Mouse (Mus musculus): ENCODE measurements around the gene Cd80. TPM values are rescaled to one million over a fixed set of nuclear protein-coding genes. Genes with fewer than 3 reads are reported as not detected.

The Cd80 gene
- polyA plus RNA-seq, 1 experiment from 2014 or later, result 0.74 TPM

- Histone ChIP-seq H3K9me3 (ENCODE audit: control insufficient read depth, low read length) (no peaks in the 10 kb centered on the region), H3K27me3 (ENCODE audit: control insufficient read depth, insufficient read depth, low read length) (no peaks in the 10 kb centered on the region), H3K4me1 (ENCODE audit: control insufficient read depth, insufficient read depth, low read length) (no peaks in the 10 kb centered on the region), H3K36me3 (ENCODE audit: control insufficient read depth, insufficient read depth, low read length) (no peaks in the 10 kb centered on the region), H3K27ac (ENCODE audit: low read depth, low read length) (no peak within 1 kb of the TSS), H3K4me2 (ENCODE audit: low read depth, low read length) (no peak within 1 kb of the TSS), H3K4me3 (ENCODE audit: low read depth, low read length) (no peak within 1 kb of the TSS), H3K9ac (replicated peaks; ENCODE audit: low read depth, low read length) (no peak within 1 kb of the TSS)
- no peak for ATAC-seq (ENCODE audit: low read depth)
- WGBS, result 81% methylated on average over 11 of the region's 11 CpGs
Measured at GRCm38 (mm10) chr16:38432498-38433425, 22.6 kb upstream of the Cd80 start, which contains the start of gene Pla1a. Pla1a (minus strand) TSS chr16:38433145.

GRCm38 (mm10) chr16:38433514-38433913 is 21.8 kb upstream of the Cd80 start:
- no peaks in the 10 kb centered on the region for H3K36me3 ChIP-seq (ENCODE audit: control insufficient read depth, insufficient read depth, low read length)
- H3K4me1 ChIP-seq (ENCODE audit: control insufficient read depth, insufficient read depth, low read length), result no peaks in the 10 kb centered on the region
- no peaks in the 10 kb centered on the region for H3K9me3 ChIP-seq (ENCODE audit: control insufficient read depth, low read length)
- no peaks in the 10 kb centered on the region for H3K27me3 ChIP-seq (ENCODE audit: control insufficient read depth, insufficient read depth, low read length)
- no peak for ATAC-seq (ENCODE audit: low read depth)
- no peak overlapping the region for H3K4me2 ChIP-seq (ENCODE audit: low read depth, low read length)
- no peak overlapping the region for H3K4me3 ChIP-seq (ENCODE audit: low read depth, low read length)
- WGBS, result 91% methylated on average over 8 of the region's 8 CpGs
- H3K9ac ChIP-seq (replicated peaks; ENCODE audit: low read depth, low read length), result no peak overlapping the region
- H3K27ac ChIP-seq (ENCODE audit: low read depth, low read length), result no peak overlapping the region

- Histone ChIP-seq H3K9me3 (ENCODE audit: control insufficient read depth, low read length) (no peaks in the 10 kb centered on the region), H3K4me2 (ENCODE audit: low read depth, low read length) (no peak overlapping the region), H3K36me3 (ENCODE audit: control insufficient read depth, insufficient read depth, low read length) (no peaks in the 10 kb centered on the region), H3K27ac (ENCODE audit: low read depth, low read length) (no peak overlapping the region), H3K4me3 (ENCODE audit: low read depth, low read length) (no peak overlapping the region), H3K4me1 (ENCODE audit: control insufficient read depth, insufficient read depth, low read length) (no peaks in the 10 kb centered on the region), H3K27me3 (ENCODE audit: control insufficient read depth, insufficient read depth, low read length) (no peaks in the 10 kb centered on the region), H3K9ac (replicated peaks; ENCODE audit: low read depth, low read length) (no peak overlapping the region)
- WGBS, result 90% methylated on average over 4 of the region's 4 CpGs
- ATAC-seq (ENCODE audit: low read depth), result no peak
Measured at GRCm38 (mm10) chr16:38434295-38434795, 21.0 kb upstream of the Cd80 start.

GRCm38 (mm10) chr16:38439190-38439589 is 16.2 kb upstream of the Cd80 start:
- no peak overlapping the region for H3K27ac ChIP-seq (ENCODE audit: low read depth, low read length)
- H3K9me3 ChIP-seq (ENCODE audit: control insufficient read depth, low read length), result no peaks in the 10 kb centered on the region
- no peak overlapping the region for H3K4me3 ChIP-seq (ENCODE audit: low read depth, low read length)
- no peak overlapping the region for H3K4me2 ChIP-seq (ENCODE audit: low read depth, low read length)
- H3K4me1 ChIP-seq (ENCODE audit: control insufficient read depth, insufficient read depth, low read length), result no peaks in the 10 kb centered on the region
- no peaks in the 10 kb centered on the region for H3K27me3 ChIP-seq (ENCODE audit: control insufficient read depth, insufficient read depth, low read length)
- 96% methylated on average over 1 of the region's 1 CpGs for WGBS
- no peaks in the 10 kb centered on the region for H3K36me3 ChIP-seq (ENCODE audit: control insufficient read depth, insufficient read depth, low read length)
- ATAC-seq (ENCODE audit: low read depth), result no peak
- no peak overlapping the region for H3K9ac ChIP-seq (replicated peaks; ENCODE audit: low read depth, low read length)

- H3K27ac ChIP-seq (ENCODE audit: low read depth, low read length), result no peak overlapping the region
- no peak for ATAC-seq (ENCODE audit: low read depth)
- no peaks in the 10 kb centered on the region for H3K9me3 ChIP-seq (ENCODE audit: control insufficient read depth, low read length)
- WGBS, result 91% methylated on average over 6 of the region's 6 CpGs
- peaks cover 6% of the 10 kb centered on the region; the same call in 1 of the 2 replicates for H3K36me3 ChIP-seq (ENCODE audit: control insufficient read depth, insufficient read depth, low read length)
- no peak overlapping the region for H3K4me2 ChIP-seq (ENCODE audit: low read depth, low read length)
- no peak overlapping the region for H3K4me3 ChIP-seq (ENCODE audit: low read depth, low read length)
- no peaks in the 10 kb centered on the region for H3K4me1 ChIP-seq (ENCODE audit: control insufficient read depth, insufficient read depth, low read length)
- no peak overlapping the region for H3K9ac ChIP-seq (replicated peaks; ENCODE audit: low read depth, low read length)
- no peaks in the 10 kb centered on the region for H3K27me3 ChIP-seq (ENCODE audit: control insufficient read depth, insufficient read depth, low read length)
Measured at GRCm38 (mm10) chr16:38440403-38440802, 15.0 kb upstream of the Cd80 start.

GRCm38 (mm10) chr16:38441611-38442010 is 13.8 kb upstream of the Cd80 start:
- Histone ChIP-seq H3K27me3 (ENCODE audit: control insufficient read depth, insufficient read depth, low read length) (no peaks in the 10 kb centered on the region), H3K4me3 (ENCODE audit: low read depth, low read length) (no peak overlapping the region), H3K36me3 (ENCODE audit: control insufficient read depth, insufficient read depth, low read length) (peaks cover 13% of the 10 kb centered on the region), H3K27ac (ENCODE audit: low read depth, low read length) (no peak overlapping the region), H3K9ac (replicated peaks; ENCODE audit: low read depth, low read length) (no peak overlapping the region), H3K4me2 (ENCODE audit: low read depth, low read length) (no peak overlapping the region), H3K4me1 (ENCODE audit: control insufficient read depth, insufficient read depth, low read length) (no peaks in the 10 kb centered on the region), H3K9me3 (ENCODE audit: control insufficient read depth, low read length) (no peaks in the 10 kb centered on the region)
- WGBS, result 91% methylated on average over 5 of the region's 5 CpGs
- no peak for ATAC-seq (ENCODE audit: low read depth)

GRCm38 (mm10) chr16:38442216-38442615 is 13.1 kb upstream of the Cd80 start:
- Histone ChIP-seq H3K4me2 (ENCODE audit: low read depth, low read length) (no peak overlapping the region), H3K9ac (replicated peaks; ENCODE audit: low read depth, low read length) (no peak overlapping the region), H3K27ac (ENCODE audit: low read depth, low read length) (no peak overlapping the region), H3K4me1 (ENCODE audit: control insufficient read depth, insufficient read depth, low read length) (no peaks in the 10 kb centered on the region), H3K36me3 (ENCODE audit: control insufficient read depth, insufficient read depth, low read length) (peaks cover 19% of the 10 kb centered on the region), H3K9me3 (ENCODE audit: control insufficient read depth, low read length) (no peaks in the 10 kb centered on the region), H3K4me3 (ENCODE audit: low read depth, low read length) (no peak overlapping the region), H3K27me3 (ENCODE audit: control insufficient read depth, insufficient read depth, low read length) (no peaks in the 10 kb centered on the region)
- WGBS, result 85% methylated on average over 8 of the region's 8 CpGs
- ATAC-seq (ENCODE audit: low read depth), result no peak

- Histone ChIP-seq H3K27me3 (ENCODE audit: control insufficient read depth, insufficient read depth, low read length) (no peaks in the 10 kb centered on the region), H3K9ac (replicated peaks; ENCODE audit: low read depth, low read length) (no peak overlapping the region), H3K27ac (ENCODE audit: low read depth, low read length) (no peak overlapping the region), H3K4me2 (ENCODE audit: low read depth, low read length) (no peak overlapping the region), H3K36me3 (ENCODE audit: control insufficient read depth, insufficient read depth, low read length) (peaks cover 28% of the 10 kb centered on the region), H3K9me3 (ENCODE audit: control insufficient read depth, low read length) (no peaks in the 10 kb centered on the region), H3K4me3 (ENCODE audit: low read depth, low read length) (no peak overlapping the region), H3K4me1 (ENCODE audit: control insufficient read depth, insufficient read depth, low read length) (no peaks in the 10 kb centered on the region)
- 96% methylated on average over 7 of the region's 7 CpGs for WGBS
- ATAC-seq (ENCODE audit: low read depth), result no peak
Measured at GRCm38 (mm10) chr16:38443721-38444464, 11.5 kb upstream of the Cd80 start.

- ATAC-seq (ENCODE audit: low read depth), result no peak
- 97% methylated on average over 1 of the region's 1 CpGs for WGBS
- H3K9me3 ChIP-seq (ENCODE audit: control insufficient read depth, low read length), result no peaks in the 10 kb centered on the region
- no peaks in the 10 kb centered on the region for H3K4me1 ChIP-seq (ENCODE audit: control insufficient read depth, insufficient read depth, low read length)
- no peaks in the 10 kb centered on the region for H3K27me3 ChIP-seq (ENCODE audit: control insufficient read depth, insufficient read depth, low read length)
- H3K9ac ChIP-seq (replicated peaks; ENCODE audit: low read depth, low read length), result no peak overlapping the region
- H3K36me3 ChIP-seq (ENCODE audit: control insufficient read depth, insufficient read depth, low read length), result peaks cover 35% of the 10 kb centered on the region
- no peak overlapping the region for H3K27ac ChIP-seq (ENCODE audit: low read depth, low read length)
- H3K4me3 ChIP-seq (ENCODE audit: low read depth, low read length), result no peak overlapping the region
- no peak overlapping the region for H3K4me2 ChIP-seq (ENCODE audit: low read depth, low read length)
Measured at GRCm38 (mm10) chr16:38445046-38445445, 10.3 kb upstream of the Cd80 start.
